Mouse (Mus musculus): ENCODE data around the gene Kdm6b. TPM values are rescaled to one million over a fixed set of nuclear protein-coding genes. Genes with fewer than 3 reads are reported as not detected.

The Kdm6b gene
- total RNA-seq (2014; fragmentation: Nextera tagmentation), result 12.1 and 14.4 TPM in 2 replicates
- total RNA-seq (2017), result 0.99 and 2.8 TPM in 2 replicates

- ATAC-seq (replicated peaks; ENCODE audit: poor library complexity, severe bottlenecking), result no peak
These were observed at the start of gene Kdm6b for GRCm38 (mm10) chr11:69413221-69414181. Gene Kdm6b, minus strand, starts transcription at chr11:69413675.

- no peak for ATAC-seq (replicated peaks; ENCODE audit: poor library complexity, severe bottlenecking)
These were observed 48.1 kb upstream of the Kdm6b start for GRCm38 (mm10) chr11:69461568-69461967.

GRCm38 (mm10) chr11:69459883-69460282 lies 46.4 kb upstream of the Kdm6b start:
- ATAC-seq (replicated peaks; ENCODE audit: poor library complexity, severe bottlenecking), result no peak

DNA sequence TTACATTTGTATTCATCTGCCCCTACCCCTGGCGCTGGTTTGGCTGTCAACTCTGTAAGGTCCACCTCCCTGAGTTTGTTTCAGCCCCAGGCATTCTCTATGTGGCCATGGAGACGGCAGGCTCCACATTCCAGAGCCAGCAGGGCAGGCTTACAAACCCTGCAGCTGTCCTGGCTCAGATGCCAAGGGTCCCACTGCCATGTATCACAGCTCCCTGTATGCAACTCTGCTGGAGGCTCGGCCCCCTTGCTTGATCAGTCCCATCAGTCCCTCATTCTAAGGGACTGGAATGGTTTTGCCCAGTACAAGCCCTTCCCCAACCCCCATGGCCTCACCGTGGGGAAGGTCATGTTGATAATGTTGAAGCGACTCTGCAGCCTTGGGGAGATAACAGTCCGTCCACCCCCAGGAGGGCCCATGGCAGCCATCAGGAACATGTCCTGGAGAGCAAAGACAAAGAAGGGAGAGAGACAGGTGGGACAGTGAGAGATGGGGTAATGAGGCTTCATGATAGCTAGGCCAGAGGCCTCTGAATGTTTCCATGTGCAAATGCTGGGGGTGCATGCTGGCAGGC lies 43.6 kb upstream of the Kdm6b start:
- no peak for ATAC-seq (replicated peaks; ENCODE audit: poor library complexity, severe bottlenecking)

- ATAC-seq (replicated peaks; ENCODE audit: poor library complexity, severe bottlenecking), result no peak
These were observed 38.8 kb upstream of the Kdm6b start for GRCm38 (mm10) chr11:69452114-69452867.

DNA sequence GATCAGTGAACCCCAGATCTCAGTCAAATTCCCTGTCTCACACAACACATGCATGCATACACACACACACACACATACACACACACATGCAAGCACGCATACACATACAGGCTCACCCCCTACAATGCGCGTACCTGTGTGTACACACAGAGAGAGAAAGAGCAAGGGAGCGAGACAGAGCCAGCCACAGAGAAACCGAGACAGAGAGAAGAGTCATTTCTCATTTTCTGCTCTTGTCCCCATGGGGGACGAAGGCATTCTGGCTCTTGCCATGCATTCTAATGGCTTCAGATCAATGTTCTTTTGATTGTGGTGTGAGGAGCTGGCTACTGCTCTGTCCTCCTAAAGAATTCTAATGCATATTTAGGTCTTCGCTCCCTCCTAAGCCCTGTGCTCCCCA lies 33.8 kb upstream of the Kdm6b start:
- no peak for ATAC-seq (replicated peaks; ENCODE audit: poor library complexity, severe bottlenecking)

- no peak for ATAC-seq (replicated peaks; ENCODE audit: poor library complexity, severe bottlenecking)
These were observed 29.9 kb upstream of the Kdm6b start for GRCm38 (mm10) chr11:69443328-69443727.

DNA sequence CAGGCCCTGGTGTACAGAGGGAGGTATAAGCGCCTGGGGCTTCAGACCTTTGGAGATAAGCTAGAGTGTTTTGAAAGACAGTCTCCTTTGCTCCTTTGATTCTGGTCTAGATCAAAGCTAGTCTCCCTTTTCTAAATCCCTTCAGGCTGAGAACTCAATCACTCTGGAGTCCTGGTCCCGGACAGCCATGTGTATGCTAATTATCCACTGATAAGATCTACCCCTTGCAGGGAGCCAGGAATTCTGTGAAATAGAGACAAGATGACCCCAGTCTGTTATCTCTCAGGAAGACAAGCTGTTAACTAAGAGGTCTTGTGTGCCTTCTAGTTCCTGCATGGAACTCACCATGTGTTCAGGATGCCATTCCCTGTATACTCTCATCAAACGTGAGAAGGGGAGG lies 23.8 kb upstream of the Kdm6b start:
- no peak for ATAC-seq (replicated peaks; ENCODE audit: poor library complexity, severe bottlenecking)

DNA sequence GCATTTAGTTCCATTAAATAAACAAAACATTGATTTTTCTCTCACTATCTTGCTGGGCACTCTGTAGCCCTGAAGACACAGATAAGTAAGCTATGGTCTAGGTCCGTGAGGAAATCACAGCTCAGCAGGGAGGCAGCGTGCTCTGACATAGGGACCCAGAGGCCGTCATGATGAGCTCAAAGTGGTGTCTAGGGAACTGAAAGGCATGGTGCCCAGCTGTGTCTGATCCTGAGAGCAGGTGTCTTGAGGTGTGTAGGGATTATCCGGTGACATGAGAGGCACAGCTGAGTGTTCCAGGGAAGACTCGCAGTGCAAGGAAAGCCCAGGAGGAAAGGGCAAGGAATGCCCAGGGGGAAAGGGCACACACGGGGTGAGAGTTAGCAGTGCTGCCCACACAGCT lies 19.7 kb upstream of the Kdm6b start:
- ATAC-seq (replicated peaks; ENCODE audit: poor library complexity, severe bottlenecking), result no peak

DNA sequence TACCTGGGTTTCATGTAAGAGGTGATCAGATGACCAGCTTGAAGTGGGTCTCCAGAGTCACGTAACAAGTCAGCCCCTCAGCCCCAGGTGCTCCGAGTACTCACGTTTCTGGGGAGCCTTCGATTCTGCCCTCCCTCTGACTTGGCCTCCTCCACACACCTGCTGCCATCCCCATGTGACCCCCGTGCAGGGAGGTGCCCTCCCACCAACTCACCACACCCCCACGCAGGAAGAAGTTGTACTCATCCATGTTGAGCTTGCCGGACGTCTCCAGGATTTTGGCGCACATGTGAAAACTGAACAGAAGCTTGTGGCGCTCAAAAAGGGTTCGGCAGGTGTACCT lies 19.1 kb upstream of the Kdm6b start:
- no peak for ATAC-seq (replicated peaks; ENCODE audit: poor library complexity, severe bottlenecking)

- ATAC-seq (replicated peaks; ENCODE audit: poor library complexity, severe bottlenecking), result peak; percentile 87
These were observed 18.6 kb upstream of the Kdm6b start for GRCm38 (mm10) chr11:69431829-69432639.

GRCm38 (mm10) chr11:69430631-69431030 lies 17.2 kb upstream of the Kdm6b start:
- ATAC-seq (replicated peaks; ENCODE audit: poor library complexity, severe bottlenecking), result no peak

GRCm38 (mm10) chr11:69429313-69429712 lies 15.8 kb upstream of the Kdm6b start:
- peak; percentile 69 for ATAC-seq (replicated peaks; ENCODE audit: poor library complexity, severe bottlenecking)

GRCm38 (mm10) chr11:69428751-69429150 lies 15.3 kb upstream of the Kdm6b start:
- ATAC-seq (replicated peaks; ENCODE audit: poor library complexity, severe bottlenecking), result peak; percentile 70

GRCm38 (mm10) chr11:69426246-69426645 lies 12.8 kb upstream of the Kdm6b start:
- no peak for ATAC-seq (replicated peaks; ENCODE audit: poor library complexity, severe bottlenecking)

- no peak for ATAC-seq (replicated peaks; ENCODE audit: poor library complexity, severe bottlenecking)
These were observed 10.4 kb upstream of the Kdm6b start for GRCm38 (mm10) chr11:69423885-69424284.

- no peak for ATAC-seq (replicated peaks; ENCODE audit: poor library complexity, severe bottlenecking)
These were observed 9.4 kb upstream of the Kdm6b start for GRCm38 (mm10) chr11:69422842-69423241.

DNA sequence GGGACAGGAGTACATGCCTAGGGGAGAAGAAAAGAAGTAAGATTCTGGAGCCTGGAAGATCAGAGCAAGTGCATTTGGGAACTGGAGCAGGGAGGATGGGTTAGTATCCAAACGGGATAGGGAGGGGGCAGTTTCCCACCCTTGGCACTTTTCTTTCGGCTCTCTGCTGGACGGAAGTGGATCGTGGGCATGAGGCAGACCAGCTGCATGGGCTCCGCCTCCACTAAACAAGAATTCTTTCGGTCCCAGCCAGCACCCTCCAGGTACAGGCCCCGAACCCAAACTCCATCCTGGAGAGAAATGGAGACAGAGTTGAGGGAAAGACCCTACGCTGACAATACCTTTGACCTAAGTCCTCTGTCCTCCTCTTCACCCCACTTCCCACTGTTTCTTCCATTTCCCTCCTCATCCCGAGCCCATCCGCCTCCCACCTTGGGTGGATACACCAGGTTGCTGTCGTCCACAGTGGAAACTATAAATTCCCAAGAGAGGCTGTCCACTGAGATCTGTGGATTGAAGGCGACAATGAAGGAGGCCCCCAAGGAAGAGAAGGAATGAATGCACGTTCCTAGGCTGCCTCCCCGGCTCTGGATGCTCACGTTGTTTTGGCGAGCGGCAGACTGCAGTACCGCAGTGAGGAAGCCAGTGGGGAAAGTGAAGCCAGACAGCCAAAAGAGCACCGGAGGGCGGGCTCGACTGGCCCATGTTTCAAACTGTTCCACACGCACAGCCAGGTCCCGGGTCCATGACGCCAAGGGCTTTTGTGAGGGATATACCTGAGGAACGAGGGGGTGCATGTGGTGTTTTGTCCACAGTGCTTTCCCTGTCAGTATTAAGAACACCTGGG lies 7.9 kb upstream of the Kdm6b start:
- ATAC-seq (replicated peaks; ENCODE audit: poor library complexity, severe bottlenecking), result no peak

GRCm38 (mm10) chr11:69420554-69421000 lies 7.1 kb upstream of the Kdm6b start:
- ATAC-seq (replicated peaks; ENCODE audit: poor library complexity, severe bottlenecking), result no peak
